Mouse (Mus musculus): ENCODE measurements around the gene Rgs6. TPM values are rescaled to one million over a fixed set of nuclear protein-coding genes. Genes with fewer than 3 reads are reported as not detected.

The Rgs6 gene
- polyA plus RNA-seq, 1 experiment, result 0.40 TPM

- WGBS, result 23% methylated on average over 20 of the region's 20 CpGs
- no peak for DNase-seq (ENCODE audit: low read depth, low spot score)
These were observed 29.7 kb downstream of the Rgs6 start for GRCm38 (mm10) chr12:82617682-82618370.

GRCm38 (mm10) chr12:82640441-82640840 lies 52.3 kb downstream of the Rgs6 start:
- 91% methylated on average over 10 of the region's 10 CpGs for WGBS
- no peak for DNase-seq (ENCODE audit: low read depth, low spot score)

DNA sequence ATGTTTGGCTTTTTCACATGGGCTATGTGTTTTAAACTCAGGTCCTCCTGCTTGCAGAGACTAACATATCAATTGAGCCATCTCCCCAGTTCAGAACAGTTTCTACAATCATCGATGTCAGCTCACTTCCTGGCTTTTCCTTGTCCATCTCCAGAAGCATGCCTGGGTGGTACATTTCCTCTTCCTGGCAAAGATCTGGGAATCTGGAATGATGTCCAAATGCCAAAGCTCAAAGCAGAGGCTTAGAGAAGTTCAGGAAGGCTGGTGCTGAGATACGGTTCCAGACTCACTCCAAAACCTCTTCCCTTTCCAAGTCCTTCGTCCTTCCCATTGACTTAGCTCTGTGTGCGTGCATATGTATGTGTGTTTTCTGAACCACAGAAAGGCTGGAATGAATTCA lies 59.8 kb downstream of the Rgs6 start:
- 87% methylated on average over 4 of the region's 4 CpGs for WGBS

GRCm38 (mm10) chr12:82649991-82650390 lies 61.9 kb downstream of the Rgs6 start:
- DNase-seq (ENCODE audit: low read depth, low spot score), result no peak
- 34% methylated on average over 5 of the region's 5 CpGs for WGBS

More for the DNA sequence above, 59.8 kb downstream of the Rgs6 start:
- DNase-seq (ENCODE audit: low read depth, low spot score), result no peak

- 40% methylated on average over 7 of the region's 7 CpGs for WGBS
- DNase-seq (ENCODE audit: low read depth, low spot score), result no peak
These were observed 76.5 kb downstream of the Rgs6 start for GRCm38 (mm10) chr12:82664598-82664997.

DNA sequence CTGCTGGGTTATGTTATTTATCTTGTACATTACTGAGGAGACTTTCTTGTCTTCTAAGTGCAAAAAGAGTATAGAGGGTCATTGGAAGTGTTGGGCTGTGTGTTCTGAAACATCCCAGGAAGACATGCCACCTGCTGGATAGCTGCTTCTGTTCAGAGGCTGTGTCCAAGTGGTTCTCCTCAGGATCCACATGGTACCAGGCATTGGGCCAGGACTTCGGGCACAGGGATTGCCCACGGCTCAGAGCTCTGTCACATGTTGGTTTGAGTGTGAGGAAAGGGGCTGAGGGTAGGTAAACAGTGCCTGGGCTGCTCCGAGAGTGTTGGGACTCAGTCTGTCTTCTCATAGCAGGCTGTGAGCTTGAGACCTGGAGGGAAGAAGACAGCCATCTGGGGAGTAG lies 79.3 kb downstream of the Rgs6 start:
- 61% methylated on average over 3 of the region's 3 CpGs for WGBS

DNA sequence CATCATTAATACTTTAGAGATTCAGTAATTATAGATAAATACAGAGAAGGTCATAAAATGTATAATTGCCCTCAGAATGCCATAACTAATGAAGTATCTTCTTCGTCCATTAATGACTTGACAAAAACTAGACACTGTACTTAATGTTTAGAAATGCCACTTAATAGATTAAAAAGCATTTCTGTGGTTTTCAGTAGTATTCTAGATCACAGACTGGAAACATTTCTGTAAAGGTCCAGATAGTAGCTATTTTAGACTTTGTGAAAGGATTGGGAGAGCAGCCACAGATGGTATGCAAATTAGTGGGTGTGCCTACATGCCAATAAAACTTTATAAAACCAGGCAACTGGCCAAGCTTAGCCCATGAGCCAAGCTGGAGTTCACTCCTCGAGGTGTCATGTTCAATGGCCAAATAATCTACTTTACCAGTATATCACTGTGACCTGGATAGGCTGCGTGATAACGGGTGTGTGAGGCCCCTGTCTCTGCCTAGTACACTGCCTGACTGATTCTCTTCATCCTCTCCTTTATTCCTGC lies 82.2 kb downstream of the Rgs6 start:
- 27% methylated on average over 4 of the region's 4 CpGs for WGBS
- DNase-seq (ENCODE audit: low read depth, low spot score), result peak; percentile 32

More for the DNA sequence above, 79.3 kb downstream of the Rgs6 start:
- no peak for DNase-seq (ENCODE audit: low read depth, low spot score)

DNA sequence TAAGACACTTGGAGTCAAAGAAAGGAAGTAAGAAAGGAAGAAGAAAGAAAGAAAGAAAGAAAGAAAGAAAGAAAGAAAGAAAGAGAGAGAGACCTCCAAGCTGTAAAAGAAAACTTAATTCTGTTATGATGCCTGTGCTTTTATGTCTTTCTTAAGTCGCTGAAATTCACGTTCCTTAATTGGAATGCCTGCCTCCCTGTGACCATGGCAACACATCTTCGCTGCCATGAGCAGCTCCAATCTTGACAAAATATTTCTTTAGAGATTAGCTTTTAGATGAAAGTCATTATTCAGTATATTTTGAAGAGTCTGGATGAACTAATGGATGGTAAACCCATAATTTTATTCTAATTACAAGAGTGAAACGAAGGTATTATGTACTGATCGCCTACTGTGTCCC lies 83.5 kb downstream of the Rgs6 start:
- 88% methylated on average over 5 of the region's 5 CpGs for WGBS
- no peak for DNase-seq (ENCODE audit: low read depth, low spot score)

- no peak for DNase-seq (ENCODE audit: low read depth, low spot score)
- 51% methylated on average over 4 of the region's 4 CpGs for WGBS
These were observed 87.0 kb downstream of the Rgs6 start for GRCm38 (mm10) chr12:82675137-82675536.

DNA sequence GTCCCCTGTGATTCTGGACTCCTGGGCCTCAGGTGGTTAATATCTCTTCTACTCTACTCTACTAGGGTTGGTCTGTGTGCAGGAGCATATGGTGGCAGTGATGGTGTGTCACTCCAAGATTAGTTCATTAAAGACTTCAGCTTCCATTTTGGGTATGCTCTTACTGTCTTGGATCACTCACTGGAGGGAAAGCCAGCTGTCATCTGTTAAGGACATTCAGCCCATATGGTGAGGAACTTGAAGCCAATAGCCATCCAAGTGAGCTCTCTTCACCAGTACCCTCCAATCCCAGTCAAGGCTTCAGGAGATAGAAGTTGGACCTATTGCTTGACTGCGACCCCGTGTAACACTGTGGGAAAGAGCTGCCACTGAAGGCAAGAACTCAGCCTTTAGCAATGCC lies 98.9 kb downstream of the Rgs6 start:
- 86% methylated on average over 2 of the region's 2 CpGs for WGBS
- DNase-seq (ENCODE audit: low read depth, low spot score), result no peak

DNA sequence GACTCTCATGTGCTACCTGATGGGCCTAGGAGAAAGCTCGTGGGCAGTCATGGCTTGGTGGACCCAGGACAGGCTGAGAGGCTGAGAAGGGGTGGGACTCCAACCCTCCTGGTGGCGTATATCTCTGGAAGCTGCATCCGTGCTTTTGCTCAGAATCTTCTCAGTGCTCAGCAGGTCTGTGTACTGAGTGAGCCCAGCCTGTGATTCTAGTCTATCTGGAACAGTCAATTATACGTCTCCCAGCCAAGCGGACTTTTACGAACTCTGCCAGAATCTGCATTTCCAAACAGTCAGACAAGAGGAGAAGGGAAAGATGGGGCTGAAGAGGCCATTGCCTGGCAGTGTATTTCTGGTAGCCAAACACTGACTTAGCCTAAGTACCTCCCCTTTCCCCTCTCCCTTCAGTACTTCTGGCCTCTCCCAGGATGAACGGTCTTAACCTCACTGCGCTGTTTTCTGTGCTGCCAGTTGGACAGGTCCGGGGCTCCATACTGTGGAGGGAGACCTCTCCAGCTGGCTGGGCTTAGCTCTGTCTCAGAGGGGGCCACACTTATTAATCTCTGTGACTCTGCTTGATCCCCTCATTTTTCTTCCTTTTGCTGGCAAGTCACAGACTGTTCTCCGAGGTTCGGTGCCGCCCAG lies 110.9 kb downstream of the Rgs6 start:
- DNase-seq (ENCODE audit: low read depth, low spot score), result no peak
- WGBS, result 46% methylated on average over 12 of the region's 12 CpGs

GRCm38 (mm10) chr12:82699528-82699905 lies 111.4 kb downstream of the Rgs6 start:
- WGBS, result 63% methylated on average over 3 of the region's 3 CpGs
- DNase-seq (ENCODE audit: low read depth, low spot score), result no peak

DNA sequence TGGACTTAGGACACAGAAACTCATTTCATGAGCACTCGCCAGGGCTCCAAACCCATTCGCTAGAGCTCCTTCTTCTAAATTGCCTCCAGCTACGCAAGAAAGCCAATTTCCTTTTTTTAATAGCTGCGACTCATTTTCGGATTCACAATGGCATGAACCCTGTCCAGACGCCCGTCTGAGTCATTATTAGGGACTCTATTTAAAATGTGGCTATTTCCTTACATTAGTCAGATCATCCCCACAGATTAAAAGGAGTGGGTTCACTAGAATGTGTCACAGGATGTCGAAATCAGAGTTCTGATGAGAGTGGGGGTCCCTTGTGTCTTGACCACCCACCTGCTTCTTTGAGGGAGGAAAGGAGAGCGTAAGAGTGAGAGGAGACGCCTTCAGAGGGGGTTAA lies 112.1 kb downstream of the Rgs6 start:
- WGBS, result 78% methylated on average over 10 of the region's 10 CpGs
- no peak for DNase-seq (ENCODE audit: low read depth, low spot score)

GRCm38 (mm10) chr12:82700840-82701239 lies 112.7 kb downstream of the Rgs6 start:
- DNase-seq (ENCODE audit: low read depth, low spot score), result peak; percentile 1
- WGBS, result 60% methylated on average over 5 of the region's 5 CpGs

GRCm38 (mm10) chr12:82701359-82701758 lies 113.3 kb downstream of the Rgs6 start:
- WGBS, result 83% methylated on average over 7 of the region's 7 CpGs
- no peak for DNase-seq (ENCODE audit: low read depth, low spot score)

- no peak for DNase-seq (ENCODE audit: low read depth, low spot score)
These were observed 122.3 kb downstream of the Rgs6 start for GRCm38 (mm10) chr12:82710376-82710775.

GRCm38 (mm10) chr12:82714284-82714683 lies 126.2 kb downstream of the Rgs6 start:
- 58% methylated on average over 2 of the region's 2 CpGs for WGBS
- no peak for DNase-seq (ENCODE audit: low read depth, low spot score)

- no peak for DNase-seq (ENCODE audit: low read depth, low spot score)
- WGBS, result 80% methylated on average over 8 of the region's 8 CpGs
These were observed 135.0 kb downstream of the Rgs6 start for GRCm38 (mm10) chr12:82723017-82723540.

- DNase-seq (ENCODE audit: low read depth, low spot score), result no peak
- WGBS, result 78% methylated on average over 4 of the region's 4 CpGs
These were observed 138.2 kb downstream of the Rgs6 start for GRCm38 (mm10) chr12:82726255-82726654.

DNA sequence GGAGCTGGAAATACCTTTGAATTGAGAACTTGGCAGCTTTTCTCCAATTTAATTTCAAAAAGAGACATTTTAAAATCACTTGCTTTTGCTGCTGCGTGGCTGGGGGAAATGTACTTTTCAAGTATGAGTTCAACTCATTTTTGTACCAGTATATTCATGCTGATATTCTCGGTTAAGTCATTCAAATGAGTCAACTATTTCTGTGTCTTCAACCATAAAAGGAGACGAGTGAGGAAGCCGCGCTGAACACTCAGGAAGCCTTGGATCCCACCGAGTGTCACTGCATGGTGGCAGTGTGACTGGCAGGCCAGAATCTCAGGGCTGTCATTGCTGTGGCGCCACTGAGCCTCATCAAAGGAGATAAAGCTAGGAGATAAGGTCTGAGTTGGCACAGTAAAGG lies 143.5 kb downstream of the Rgs6 start:
- WGBS, result 78% methylated on average over 7 of the region's 7 CpGs
- no peak for DNase-seq (ENCODE audit: low read depth, low spot score)

DNA sequence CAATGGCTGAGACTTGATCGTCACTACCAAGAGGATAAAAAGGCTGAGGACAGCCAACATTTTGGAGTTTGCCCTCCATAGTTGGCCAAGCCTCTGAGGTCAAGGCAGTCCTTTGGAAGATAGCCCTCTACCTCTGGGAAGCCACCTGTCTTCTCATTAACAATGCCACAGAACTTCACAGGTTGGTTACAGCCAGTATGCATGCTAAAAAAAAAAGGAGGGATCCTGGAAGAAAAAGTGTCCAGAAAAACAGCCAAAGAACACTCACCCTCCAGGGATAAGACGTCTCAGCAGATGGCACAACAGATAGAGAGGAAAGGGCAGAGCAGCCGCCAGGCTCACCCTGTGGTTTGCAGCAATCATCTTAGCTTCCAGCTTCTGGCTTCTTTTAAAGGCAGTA lies 154.9 kb downstream of the Rgs6 start:
- WGBS, result 81% methylated on average over 3 of the region's 3 CpGs
- DNase-seq (ENCODE audit: low read depth, low spot score), result no peak
